Mouse (Mus musculus) adrenal gland, postnatal 4 days (tissue): ENCODE results near the gene Lat. TPM values are rescaled to one million over a fixed set of nuclear protein-coding genes. Genes with fewer than 3 reads are reported as not detected.

ENCODE experiments used
- DNase-seq, 2 experiments: peaks; one replicate each; pipeline ENCODE4 v3.0.0; 2021 to 2022; ENCODE audit warnings: low spot score in 2 of 2, mixed read lengths in 2 of 2
- total RNA-seq, 2 experiments: library from RNA; stranded (reverse); gene quantifications; 2 replicates each; pipeline ENCODE4 v1.2.3; 2021

The Lat gene
- total RNA-seq, 2 experiments from 2014 or later, result 1.4 to 2.5 TPM

DNA sequence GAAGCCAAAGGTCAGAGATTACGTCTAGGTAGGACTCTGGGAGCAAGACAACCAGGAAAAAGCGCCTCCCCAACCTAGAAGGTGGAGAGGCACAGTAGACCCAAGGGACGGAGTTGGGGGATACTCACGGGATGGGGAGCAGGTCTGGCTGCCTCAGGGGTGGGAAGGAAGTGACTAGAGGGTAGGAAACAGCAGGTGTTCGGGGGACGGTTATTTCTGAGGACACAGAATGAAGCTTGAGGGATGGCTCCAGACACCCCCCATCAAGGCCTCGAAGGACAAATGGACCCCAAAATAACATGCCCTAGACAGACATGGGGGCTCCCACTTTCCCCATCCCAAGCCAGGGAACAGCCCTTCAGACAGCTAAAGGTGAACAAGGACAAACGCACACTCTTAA is 1.0 kb downstream of the Lat start:
- DNase-seq, result no peak

DNA sequence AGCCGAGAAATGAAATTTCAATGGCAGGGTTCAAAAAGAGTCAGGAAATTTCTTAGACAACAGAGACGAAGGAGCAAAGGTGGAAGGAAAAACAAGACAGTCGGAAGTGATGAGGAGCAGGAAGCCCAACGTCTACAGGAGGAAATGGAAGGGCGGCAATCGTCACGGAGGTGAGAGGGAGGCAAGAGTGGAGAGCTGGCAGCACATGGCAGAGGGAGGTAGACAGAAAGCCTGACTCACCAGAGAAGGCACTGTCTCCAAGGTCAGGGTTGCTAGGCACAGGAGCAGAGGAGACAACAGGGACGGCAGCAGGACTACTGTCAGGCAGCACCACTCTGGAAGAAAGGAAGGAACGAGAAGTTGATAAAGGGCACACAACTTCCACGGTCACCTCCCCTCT is 1.7 kb downstream of the Lat start:
- DNase-seq, result no peak

DNA sequence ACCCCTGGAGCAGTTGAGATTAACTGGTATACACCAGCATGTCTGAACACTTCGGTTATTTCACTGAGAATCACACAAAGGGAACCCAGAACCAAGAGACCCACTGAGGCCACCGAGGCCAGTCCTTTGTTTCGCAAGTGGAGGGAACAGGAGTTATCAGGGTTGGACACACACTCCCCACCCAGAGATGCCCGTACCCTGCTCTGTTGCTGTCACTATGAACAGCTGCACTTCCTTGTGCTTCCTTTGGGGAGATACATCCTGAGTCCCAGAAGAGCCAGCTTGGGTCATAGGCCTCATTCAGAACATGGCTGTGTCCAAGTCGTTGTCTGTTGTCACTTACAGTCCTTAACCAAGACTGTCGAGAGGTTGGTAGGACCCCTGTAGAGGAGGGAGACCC is 6.3 kb downstream of the Lat start:
- DNase-seq, result no peak

DNA sequence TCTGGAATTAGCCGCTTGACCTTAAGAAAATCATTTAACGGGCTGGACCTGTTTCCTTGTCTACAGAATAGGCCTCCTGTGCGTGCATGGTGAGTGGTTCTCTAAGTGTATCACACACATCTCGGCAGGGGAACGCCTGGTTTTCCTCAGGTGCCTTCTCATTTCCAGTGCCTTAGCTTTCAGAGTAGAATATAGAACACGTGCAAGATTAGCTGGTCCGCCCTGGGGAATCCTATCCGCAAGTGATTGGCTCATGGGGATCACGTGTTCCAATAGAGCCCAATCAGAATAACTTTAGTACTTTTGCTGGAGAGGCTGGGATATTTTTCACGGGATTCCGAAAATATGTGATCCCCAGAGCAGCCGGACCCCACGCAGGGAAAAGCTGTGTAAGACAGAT is 10.3 kb downstream of the Lat start:
- no peak for DNase-seq

DNA sequence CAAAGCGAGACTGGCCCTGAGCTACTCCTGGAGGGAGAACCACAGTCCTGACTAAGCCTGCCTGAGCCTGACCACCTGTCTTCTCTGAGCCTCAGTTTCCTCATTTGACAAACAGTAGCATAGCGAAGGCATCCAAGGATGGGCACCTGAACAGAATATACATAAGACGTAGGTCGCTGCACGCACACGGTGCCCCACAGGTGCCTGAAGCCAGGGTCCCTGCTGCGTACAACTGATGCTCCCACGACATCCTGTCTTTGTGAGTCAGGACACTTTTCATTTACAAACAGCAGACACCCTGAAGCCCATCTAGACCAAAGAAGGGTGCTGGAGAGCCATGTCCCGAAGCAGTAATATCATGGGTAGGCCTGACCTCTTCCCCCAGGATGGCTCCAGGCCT is 11.0 kb downstream of the Lat start:
- DNase-seq, result no peak

DNA sequence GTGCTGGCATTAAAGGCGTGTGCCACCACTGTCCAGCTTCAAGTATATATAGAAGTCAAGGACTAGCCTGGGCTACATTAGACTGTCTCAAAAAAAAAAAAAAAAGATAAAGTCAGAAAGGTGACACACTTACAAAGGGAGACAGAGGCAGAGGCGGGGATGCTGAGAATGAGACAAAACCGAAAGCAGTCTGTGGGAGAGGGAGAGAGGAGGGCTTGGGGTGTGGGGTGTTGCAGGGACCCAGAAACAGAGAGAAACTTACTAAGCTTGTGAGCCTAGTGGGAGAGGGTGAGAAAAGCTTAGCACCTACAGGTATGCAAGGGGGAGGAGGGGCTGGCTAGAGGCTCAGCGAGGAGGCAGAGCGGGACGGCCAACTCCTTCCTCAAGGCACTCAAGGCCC is 11.5 kb downstream of the Lat start:
- no peak for DNase-seq

DNA sequence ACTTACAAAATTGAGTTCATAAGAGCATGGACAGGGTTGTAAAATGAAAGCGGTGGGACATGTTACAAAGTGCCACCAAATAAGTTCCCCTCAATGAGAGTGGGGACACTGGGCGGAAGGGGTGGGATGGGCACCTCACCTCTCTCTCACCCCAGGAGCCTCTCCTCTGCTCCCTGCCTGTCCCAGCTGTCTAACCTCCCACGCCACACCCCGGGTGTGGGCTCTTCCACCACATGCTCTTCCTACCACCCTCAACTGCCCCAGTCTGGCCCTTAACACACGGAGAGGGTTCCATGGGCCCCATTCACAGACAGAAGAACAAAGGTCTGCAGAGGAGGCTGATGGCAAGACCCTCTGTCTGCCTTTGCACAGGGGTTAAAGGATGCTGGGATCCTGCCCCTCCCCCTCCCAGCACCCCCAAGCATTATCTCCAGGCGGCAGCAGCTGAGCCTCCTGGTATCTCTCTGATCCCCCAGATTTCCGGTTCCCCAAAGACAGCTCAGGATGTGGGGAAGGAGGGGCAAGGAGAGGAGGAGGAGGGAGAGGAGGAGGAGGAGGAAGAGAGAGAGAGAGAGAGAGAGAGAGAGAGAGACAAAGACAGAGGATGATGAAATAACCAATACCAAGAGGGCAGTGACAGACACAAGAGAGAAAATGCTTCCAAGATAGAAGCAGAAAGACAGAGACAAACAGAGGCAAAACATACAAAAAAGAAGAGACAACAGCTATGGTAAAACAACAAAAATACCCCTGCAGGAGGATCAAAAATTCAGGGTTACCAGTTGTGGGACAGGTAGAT is 12.4 kb downstream of the Lat start:
- no peak for DNase-seq

DNA sequence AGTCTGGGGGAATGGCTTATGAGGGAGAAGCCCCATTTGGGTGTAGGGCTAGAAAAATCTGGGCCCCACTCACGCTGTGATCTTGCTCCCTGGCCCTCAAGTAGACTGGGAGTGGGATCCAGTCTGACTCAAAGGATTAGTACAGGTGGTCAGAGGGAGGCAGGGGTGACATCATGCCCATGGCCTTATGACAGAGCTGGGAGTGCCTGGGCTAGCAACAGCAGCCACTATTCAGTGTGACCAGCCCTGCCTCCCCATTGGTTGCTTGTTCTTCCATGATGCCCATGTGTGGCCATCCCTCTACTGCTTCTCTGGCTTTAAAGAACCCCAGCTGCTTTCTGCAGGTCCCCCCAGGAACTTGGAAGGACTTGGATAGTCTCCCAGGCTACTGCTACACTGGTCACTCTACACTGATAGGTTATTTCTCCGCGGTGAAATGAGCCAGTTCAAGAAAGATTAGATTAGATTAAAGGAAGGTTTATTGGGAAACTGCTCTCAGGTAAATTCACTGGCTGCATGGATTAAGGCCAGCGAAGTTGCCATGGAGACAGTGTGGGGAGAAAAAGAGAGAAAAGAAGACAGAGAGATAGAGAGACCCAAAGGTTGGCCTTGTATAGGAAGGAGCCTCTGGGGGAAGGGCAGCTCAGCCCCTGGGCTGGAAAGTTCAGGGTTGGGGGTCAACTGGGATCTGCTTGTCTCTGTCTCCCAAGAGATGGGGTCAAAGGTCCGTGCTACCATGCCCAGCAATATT is 13.3 kb downstream of the Lat start:
- no peak for DNase-seq

DNA sequence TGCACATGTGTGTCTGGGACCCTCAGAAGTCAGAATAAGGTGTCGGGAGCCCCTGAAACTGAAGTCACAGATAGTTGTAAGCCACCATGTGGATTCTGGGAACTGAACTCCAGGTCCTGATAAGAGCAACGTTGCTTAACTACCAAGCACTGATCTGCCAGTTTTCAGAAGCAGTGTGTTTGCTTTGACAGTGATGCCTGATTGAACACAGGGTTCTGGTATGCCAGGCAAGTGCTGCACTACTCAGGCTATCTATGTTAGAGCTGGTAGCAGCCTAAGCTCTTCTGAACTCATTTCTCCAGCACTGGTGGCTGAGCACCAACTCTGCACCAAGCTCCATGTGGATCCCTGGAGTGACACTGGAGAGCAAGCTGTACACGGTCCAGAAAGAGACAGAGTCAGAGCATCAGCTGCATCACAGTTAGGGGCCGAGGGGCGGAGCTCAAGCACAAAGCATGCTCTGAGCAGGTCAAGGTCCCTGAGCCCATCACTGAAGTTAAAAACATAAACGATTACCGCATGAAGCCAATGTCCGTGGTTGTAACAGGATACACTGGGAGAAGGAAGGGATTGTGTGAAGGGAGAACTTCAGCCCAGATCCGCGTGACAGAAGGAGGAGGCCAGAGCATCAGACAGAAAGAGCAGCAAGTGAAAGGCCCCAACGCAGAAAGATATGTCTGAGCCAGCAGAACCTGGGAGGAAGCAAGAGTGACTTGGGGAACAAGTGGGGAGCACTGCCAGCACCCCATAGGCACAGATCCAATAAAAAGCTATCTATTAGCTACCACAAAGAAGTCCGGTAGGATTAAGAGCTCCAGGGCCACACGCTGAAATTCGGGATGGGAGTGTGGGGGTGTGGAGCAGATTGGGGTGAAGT is 14.4 kb downstream of the Lat start:
- no peak for DNase-seq

DNA sequence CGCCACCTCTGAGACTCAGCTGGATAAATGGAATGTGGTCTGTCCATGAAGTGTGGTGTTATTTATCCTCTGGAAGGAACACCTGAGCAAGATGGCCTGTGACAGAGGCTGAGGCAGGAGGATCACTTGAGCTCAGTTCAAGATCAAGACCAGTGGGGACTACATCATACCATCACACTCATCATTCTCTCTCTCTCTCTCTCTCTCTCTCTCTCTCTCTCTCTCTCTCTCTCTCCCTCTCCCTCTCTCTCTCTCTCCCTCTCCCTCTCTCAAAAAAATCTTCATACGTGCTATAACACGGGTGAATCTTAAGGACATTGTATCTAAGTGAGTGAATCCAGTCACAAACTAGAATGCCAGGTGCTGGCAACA is 15.4 kb downstream of the Lat start:
- no peak for DNase-seq

DNA sequence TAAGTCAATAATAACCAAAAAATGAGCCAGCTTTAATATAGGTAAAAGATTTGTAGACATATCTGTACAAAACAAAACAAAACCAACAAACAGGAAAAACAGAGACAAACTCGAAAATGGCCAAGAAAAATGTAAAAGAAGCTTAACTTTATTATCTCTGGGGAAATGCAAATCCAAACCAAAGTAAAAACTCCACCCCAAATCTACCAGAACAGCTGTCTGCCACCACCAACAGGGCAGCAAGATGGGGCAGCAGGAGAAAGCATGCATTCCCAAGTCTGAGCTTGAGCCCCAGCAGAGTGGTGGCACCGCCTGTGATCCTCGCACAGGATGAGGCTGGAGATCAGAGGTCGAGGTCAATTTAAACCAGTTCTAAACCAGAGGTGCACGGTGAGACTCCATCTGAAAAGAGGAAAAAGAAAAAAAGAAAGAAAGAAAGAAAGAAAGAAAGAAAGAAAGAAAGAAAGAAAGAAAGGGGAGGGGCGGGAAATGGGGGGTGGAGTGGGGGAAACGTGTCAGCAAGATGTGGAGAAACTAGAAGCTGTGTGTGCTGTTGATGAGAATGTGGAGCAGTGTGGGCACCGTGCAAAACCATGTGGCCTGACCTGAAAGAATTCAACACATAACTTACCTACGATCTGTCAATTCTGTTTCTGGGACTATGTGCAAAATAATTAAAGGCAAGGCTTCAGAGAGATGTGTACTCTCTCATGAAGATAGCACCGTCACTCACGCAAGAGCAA is 15.9 kb downstream of the Lat start:
- no peak for DNase-seq

DNA sequence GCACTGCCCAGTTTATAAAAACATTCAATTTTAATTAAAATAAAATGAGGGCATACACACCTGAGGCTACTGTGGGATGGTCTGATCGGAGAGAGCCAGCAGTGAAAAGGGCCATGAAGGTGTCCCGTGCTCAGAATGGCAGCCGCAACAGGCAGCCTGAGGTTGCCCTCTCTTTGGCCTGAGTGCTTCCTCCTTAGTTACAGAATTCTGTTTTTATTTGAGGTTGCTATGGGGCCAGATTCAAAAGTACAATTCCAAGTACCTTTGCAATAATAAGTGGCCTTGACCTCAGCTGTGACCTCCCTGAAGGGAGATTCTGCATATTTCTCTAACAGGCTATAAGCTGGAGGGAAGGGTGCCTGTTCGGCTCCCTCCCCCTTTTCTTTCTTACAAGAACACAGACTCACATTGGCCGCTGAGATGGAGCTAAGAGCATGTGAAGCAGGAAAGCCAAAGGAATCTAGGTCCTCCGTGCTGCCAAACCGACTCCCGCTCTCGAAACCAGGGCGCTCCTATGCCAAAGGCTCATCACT is 17.9 kb downstream of the Lat start:
- DNase-seq, result no peak

DNA sequence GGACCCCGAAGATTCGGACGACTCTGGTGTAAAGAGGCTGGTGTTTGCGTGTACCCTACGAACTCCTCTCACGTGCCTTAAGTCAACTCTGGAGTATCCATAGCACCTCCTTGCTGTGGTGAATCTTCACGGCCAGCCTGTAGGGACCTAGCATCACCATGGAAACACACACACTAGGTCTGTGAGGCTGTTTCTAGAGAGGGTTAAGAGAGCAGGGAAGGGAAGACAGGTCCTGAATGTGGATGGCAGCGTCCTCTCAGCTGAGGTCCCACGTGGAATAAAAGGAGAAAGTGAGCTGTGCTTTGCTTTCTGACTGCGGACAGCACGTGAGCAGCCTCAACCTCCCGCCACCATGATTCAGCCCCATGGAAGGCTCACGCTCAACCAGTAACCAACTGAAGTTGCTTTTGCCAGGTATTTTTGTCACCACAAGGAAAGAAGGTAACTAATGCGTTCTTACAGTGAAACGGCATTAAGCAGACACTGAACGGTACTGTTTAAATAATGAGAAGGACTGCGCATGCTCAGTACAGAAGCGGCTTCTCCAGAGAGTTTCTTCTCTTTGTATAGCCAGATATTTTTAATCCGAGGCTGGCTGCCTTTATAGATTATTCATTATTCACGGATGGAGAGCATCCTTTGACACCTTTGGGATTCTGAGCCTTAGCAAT is 18.5 kb downstream of the Lat start:
- DNase-seq, result no peak

DNA sequence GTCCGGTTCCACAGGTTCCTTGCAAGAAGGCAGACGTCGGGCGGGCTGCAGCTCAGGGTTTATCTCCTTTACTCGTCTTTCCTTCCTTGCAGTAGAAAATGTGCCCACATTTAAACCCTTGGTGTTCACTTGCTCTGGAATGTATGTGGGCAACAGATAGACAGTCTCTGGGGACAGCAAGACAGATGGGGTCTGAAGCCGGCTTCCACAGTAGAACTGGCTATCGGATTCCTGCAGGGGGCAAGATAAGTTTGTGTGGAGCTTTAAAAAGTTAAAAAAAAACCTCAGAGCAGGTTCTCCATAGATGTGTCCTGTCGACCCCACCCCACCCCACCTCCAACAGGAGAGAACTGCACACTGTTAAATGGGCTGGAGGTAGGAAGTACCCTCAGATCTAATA is 21.1 kb downstream of the Lat start:
- no peak for DNase-seq

DNA sequence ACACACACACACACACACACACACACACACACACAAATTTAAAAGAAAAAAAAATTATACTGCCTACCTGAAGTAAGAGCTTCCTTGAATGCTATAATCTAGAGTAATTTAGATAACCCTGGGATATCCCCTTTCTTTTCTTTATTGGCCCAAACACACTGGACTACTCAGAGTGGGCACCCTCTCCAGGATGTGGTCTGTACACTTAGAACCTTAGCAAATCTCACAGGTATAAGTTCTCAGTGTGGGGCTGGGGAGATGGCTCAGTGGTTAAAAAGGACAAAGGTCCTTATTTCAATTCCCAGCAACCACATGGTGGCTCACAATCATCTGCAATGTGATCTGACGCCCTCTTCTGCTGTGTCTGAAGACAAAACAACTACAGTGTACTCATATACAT is 22.3 kb downstream of the Lat start:
- DNase-seq, result no peak

DNA sequence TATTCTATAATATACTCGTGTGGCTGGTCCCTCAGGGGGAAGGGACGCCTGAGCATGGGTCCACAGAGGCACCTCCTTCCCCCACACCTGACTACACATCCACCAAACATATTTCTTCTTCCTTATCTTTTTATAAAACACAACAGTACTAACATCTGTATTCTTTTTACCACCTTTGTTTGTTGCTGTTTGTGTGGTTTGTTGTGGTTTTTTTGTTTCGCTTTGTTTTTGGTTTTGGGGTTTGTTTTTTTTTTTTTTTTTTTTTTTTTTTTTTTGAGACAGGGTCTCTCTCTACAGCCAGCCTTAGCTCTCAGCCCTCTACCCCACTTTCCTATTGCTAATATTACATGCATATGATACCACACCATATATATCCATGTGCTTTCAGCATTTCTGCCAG is 23.4 kb downstream of the Lat start:
- no peak for DNase-seq

DNA sequence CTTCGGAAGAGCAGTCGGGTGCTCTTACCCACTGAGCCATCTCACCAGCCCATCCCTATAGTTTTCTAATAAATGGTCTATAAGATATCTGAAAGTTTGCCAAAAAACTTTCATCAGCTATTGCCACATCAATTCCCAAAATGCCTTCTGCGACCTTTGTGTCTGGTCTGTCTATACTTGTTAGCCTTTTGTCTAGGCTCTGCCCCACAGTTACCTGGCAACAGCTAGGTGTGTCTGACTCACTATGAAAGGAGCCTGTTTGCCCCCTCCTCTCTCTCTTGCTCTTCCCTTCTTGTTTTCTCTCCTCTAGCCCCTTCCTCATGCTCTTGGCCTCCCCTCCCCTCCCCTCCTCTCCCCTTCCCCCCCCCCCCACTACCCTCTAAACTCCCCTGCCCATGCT is 23.8 kb downstream of the Lat start:
- DNase-seq, result no peak

DNA sequence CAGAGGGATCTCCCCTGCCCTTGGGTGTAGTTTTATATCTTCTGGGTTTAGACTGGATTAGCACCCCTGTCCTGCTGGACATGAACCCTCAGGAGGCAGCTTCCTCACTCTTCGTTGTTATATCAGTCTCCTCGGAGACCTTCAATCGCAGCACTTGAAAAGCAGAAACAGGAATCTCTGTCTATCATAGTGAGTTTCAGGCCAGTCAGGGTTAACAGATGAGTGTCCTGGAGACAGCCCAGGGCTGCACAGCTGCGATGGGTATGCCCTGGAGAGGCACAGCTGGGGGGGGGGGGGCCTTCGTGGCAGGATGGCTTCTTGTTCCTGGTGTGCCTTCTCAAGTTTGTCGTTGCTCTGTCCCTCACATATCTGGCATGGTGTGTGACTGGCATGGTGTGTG is 28.5 kb downstream of the Lat start:
- DNase-seq, result no peak

DNA sequence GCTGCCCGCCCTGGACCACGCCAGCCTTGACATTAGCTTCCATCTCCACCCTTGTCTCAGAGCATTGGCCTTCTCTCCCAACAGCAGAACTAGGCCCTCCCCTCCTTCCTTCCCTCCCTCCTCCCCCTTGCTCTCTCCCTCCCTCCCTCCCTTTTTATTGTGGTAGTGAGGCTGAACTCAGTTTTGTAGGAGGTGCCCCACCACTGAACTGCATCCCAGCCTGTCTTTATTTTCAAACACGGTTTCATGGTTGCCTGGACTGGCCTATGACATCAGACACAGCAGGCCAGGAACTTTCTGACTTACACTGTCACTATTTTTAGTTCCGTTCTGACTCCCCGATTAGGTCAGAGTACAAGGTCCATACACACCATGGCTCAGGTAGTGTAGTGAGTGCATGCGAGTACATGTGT is 29.2 kb downstream of the Lat start:
- DNase-seq, result no peak

DNA sequence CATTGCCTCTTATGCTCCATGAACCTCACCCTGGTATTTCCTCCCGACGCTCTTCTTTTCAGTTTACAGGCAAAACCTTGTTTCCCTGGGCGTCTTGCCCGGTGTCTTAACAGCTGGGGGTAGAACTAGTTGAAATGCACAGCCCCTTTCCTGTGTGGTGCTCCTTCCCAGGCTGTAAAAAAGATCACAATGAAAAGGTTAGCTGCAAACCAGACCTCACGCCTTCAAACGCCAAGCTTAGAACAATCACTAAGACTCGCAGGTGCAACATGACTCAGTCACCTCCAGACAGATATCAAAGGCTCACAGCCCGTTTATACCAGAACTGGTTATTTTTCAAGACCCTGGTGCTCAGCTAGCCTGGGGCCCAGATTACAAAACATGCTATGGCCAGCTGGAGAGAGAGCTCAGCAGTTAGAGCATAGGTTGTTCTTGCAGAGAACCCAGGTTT is 29.8 kb downstream of the Lat start:
- DNase-seq, result no peak
